ENCODE assay signal across 7 mouse cellular contexts in the genomic region with DNA sequence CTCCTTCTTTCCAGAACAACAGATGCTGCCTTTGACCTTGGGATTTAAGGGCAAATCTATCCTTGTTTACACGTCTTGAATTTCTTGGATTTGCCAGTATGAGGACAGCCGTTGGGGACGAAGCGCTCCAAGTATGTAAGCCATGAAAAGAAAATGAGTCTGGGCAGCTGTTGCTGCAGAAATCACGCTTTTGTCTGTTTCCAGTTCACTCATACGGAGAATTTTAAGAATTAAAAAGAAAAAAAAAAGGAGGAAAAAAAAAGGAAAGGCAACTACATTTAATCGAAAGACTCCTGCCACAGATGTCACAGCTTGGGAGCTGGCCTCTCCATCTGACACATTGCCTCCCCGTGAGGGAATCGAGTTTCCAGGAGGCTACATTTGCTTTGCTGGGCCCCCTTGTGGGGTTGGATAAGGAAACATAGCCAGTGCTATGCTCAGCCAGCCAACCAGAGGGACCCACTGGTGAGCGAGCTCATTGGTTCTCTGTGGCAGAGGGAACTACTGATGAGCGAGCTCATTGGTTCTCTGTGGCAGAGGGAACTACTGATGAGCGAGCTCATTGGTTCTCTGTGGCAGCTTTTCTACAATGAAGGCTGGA.
DNase-seq lines count a peak whose midpoint lies in the region; ATAC-seq and TF ChIP-seq lines count a peak whose summit lies in the region.

No protein-coding gene starts in this region.

- WGBS in embryonic facial prominence, embryonic 10.5 days = 47% methylated on average over 12 of the region's 12 CpGs
- 55% methylated on average over 12 of the region's 12 CpGs for WGBS in intestine, postnatal 0 days

- peak; percentile 52 for TF ChIP-seq CTCF in intestine, postnatal 0 days (IDR thresholded peaks at IDR 0.05; ENCODE audit: low read depth)

- peaks cover 15% of the 10 kb centered on the region for H3K4me1 ChIP-seq in embryonic facial prominence, embryonic 10.5 days
- H3K4me1 ChIP-seq in intestine, postnatal 0 days (replicated peaks; ENCODE audit: control insufficient read depth, insufficient read depth, low read length) = no peaks in the 10 kb centered on the region

- no peak for ATAC-seq in intestine, postnatal 0 days
- ATAC-seq in megakaryocyte-erythroid progenitor cell, adult 5-6 weeks (replicated peaks; ENCODE audit: low FRiP score, low TSS enrichment, poor library complexity, severe bottlenecking) = peak; percentile 94

- no peak overlapping the region for H3K4me2 ChIP-seq in intestine, postnatal 0 days (replicated peaks; ENCODE audit: low read depth)

- intact Hi-C loops in left cerebral cortex, postnatal 25 days (cut with DNase I) = loop anchor here (5.0 to 10.0 kb wide), 2 partner anchors 116 to 147 kb away; a partner anchor contains a TSS

- no peak overlapping the region for H3K4me3 ChIP-seq in embryonic facial prominence, embryonic 10.5 days
- H3K4me3 ChIP-seq in intestine, postnatal 0 days (ENCODE audit: low read depth, low read length) = no peak overlapping the region

- H3K27ac ChIP-seq in embryonic facial prominence, embryonic 10.5 days (replicated peaks) = peak overlapping the region; percentile 60
- no peak overlapping the region for H3K27ac ChIP-seq in intestine, postnatal 0 days (ENCODE audit: low read depth, low read length)

- no peaks in the 10 kb centered on the region for H3K36me3 ChIP-seq in embryonic facial prominence, embryonic 10.5 days (replicated peaks)
- H3K36me3 ChIP-seq in intestine, postnatal 0 days (ENCODE audit: control insufficient read depth, insufficient read depth) = no peaks in the 10 kb centered on the region

- no peak overlapping the region for H3K9ac ChIP-seq in intestine, postnatal 0 days (ENCODE audit: low read depth, low read length)

- peak; percentile 91 for DNase-seq in brain, adult 2 months (ENCODE audit: low read depth, low spot score)
- DNase-seq in embryonic facial prominence, embryonic 10.5 days (ENCODE audit: low spot score) = peak; percentile 72
- DNase-seq in heart, adult 18-20 months = peak; percentile 69 to 81
- DNase-seq in left cerebral cortex, postnatal 25 days (ENCODE audit: low spot score in 2 of 2) = peak; percentile 66 to 87
- peak; percentile 32 for DNase-seq in right cerebral cortex, postnatal 4 days

- no peaks in the 10 kb centered on the region for H3K9me3 ChIP-seq in embryonic facial prominence, embryonic 10.5 days
- no peaks in the 10 kb centered on the region for H3K9me3 ChIP-seq in intestine, postnatal 0 days (ENCODE audit: control insufficient read depth)

- H3K27me3 ChIP-seq in embryonic facial prominence, embryonic 10.5 days (replicated peaks; ENCODE audit: low read depth, poor library complexity, severe bottlenecking) = no peaks in the 10 kb centered on the region
- H3K27me3 ChIP-seq in intestine, postnatal 0 days (replicated peaks; ENCODE audit: control insufficient read depth, insufficient read depth, low read length) = no peaks in the 10 kb centered on the region

Comparison
In these comparisons a context has a peak if more than half of its experiments do, and no peak if none do; other contexts are left out.
1. DNase-seq: peak in every context shown above with its lines; median percentile 91 in brain, adult 2 months; 76 in left cerebral cortex, postnatal 25 days; 75 in heart, adult 18-20 months; 72 in embryonic facial prominence, embryonic 10.5 days; 32 in right cerebral cortex, postnatal 4 days.